ENCODE assay signal across 7 mouse cellular contexts in genomic region chr1:175693429-175693960, GRCm38 (mm10). TPM values are rescaled to one million over a fixed set of nuclear protein-coding genes. Genes with fewer than 3 reads are reported as not detected.
DNase-seq lines count a peak whose midpoint lies in the region; ATAC-seq and TF ChIP-seq lines count a peak whose summit lies in the region.

No protein-coding gene starts in this region.

- H3K4me1 ChIP-seq in CH12.LX (ENCODE audit: control insufficient read depth in 1 of 2, insufficient read depth in 2 of 2): peaks cover 5 to 27% of the 10 kb centered on the region in 2 experiments; a peak in 3 of 4 replicates
- no peaks in the 10 kb centered on the region for H3K4me1 ChIP-seq in embryonic facial prominence, embryonic 11.5 days (ENCODE audit: control insufficient read depth, insufficient read depth, low read length)
- peaks cover 24% of the 10 kb centered on the region for H3K4me1 ChIP-seq in hindbrain, embryonic 14.5 days (replicated peaks; ENCODE audit: control insufficient read depth, insufficient read depth, low read length)
- H3K4me1 ChIP-seq in liver, postnatal 0 days (ENCODE audit: insufficient read depth): peaks cover 18% of the 10 kb centered on the region
- peaks cover 3% of the 10 kb centered on the region; the same call in 1 of the 2 replicates for H3K4me1 ChIP-seq in stomach, embryonic 14.5 days (ENCODE audit: control insufficient read depth, insufficient read depth, low read length)

- H3K9me3 ChIP-seq in CH12.LX (replicated peaks; ENCODE audit: low read length): no peaks in the 10 kb centered on the region
- H3K9me3 ChIP-seq in embryonic facial prominence, embryonic 11.5 days (replicated peaks; ENCODE audit: control insufficient read depth, low read length): no peaks in the 10 kb centered on the region
- H3K9me3 ChIP-seq in hindbrain, embryonic 14.5 days (ENCODE audit: control insufficient read depth, low read length): no peaks in the 10 kb centered on the region
- H3K9me3 ChIP-seq in liver, postnatal 0 days (ENCODE audit: low read length): no peaks in the 10 kb centered on the region
- no peaks in the 10 kb centered on the region for H3K9me3 ChIP-seq in stomach, embryonic 14.5 days (ENCODE audit: control insufficient read depth, low read depth, low read length)

- no peak for ATAC-seq in embryonic facial prominence, embryonic 11.5 days (replicated peaks; ENCODE audit: insufficient number of reproducible peaks, low FRiP score, low TSS enrichment, low read depth)
- ATAC-seq in hindbrain, embryonic 14.5 days (ENCODE audit: low FRiP score): 0 out of 2 replicates have a peak, but pooled peaks have one; percentile 0
- no peak for ATAC-seq in liver, postnatal 0 days
- no peak for ATAC-seq in stomach, embryonic 14.5 days (ENCODE audit: insufficient number of reproducible peaks, insufficient read depth, low FRiP score, low read depth)

- no peak for TF ChIP-seq CTCF in CH12.LX (conservative IDR thresholded peaks at IDR 0.05 in 1 of 2, IDR thresholded peaks at IDR 0.05 in 1 of 2; ENCODE audit: low read depth in 2 of 2, low read length in 2 of 2)
- no peak for TF ChIP-seq CTCF in liver, postnatal 0 days (IDR thresholded peaks at IDR 0.05; ENCODE audit: low read depth)

- H3K9ac ChIP-seq in CH12.LX (ENCODE audit: insufficient read depth, low read depth): peak overlapping the region; percentile 13; the same call in 1 of the 2 replicates
- peak overlapping the region; percentile 18; the same call in 1 of the 2 replicates for H3K9ac ChIP-seq in embryonic facial prominence, embryonic 11.5 days (replicated peaks; ENCODE audit: low read length)
- H3K9ac ChIP-seq in hindbrain, embryonic 14.5 days: peak overlapping the region; percentile 1; the same call in 1 of the 2 replicates
- H3K9ac ChIP-seq in liver, postnatal 0 days (replicated peaks): peak overlapping the region; percentile 47; the same call in 1 of the 2 replicates
- no peak overlapping the region for H3K9ac ChIP-seq in stomach, embryonic 14.5 days (replicated peaks; ENCODE audit: low read depth, low read length)

- H3K4me3 ChIP-seq in CH12.LX (replicated peaks in 1 of 3; ENCODE audit: low read depth in 2 of 3, low read length in 2 of 3, poor library complexity in 1 of 3): peak overlapping the region in 2 of 3 experiments; percentile 48 to 55
- H3K4me3 ChIP-seq in embryonic facial prominence, embryonic 11.5 days (ENCODE audit: low read depth, low read length): peak overlapping the region; percentile 33
- H3K4me3 ChIP-seq in hindbrain, embryonic 14.5 days (replicated peaks; ENCODE audit: low read length): peak overlapping the region; percentile 58
- peak overlapping the region; percentile 82 for H3K4me3 ChIP-seq in liver, postnatal 0 days (ENCODE audit: low read depth, low read length)
- peak overlapping the region; percentile 80 for H3K4me3 ChIP-seq in stomach, embryonic 14.5 days (ENCODE audit: low read depth, low read length)

- dilution Hi-C loops in CH12.LX (cut with MboI; ENCODE audit: extremely low pct_ligation_motif_present, extremely low pct_unique_long_range_greater_than_20kb, low sequenced_read_pairs): no loop called here

- in situ Hi-C loops in CH12.LX (cut with MboI; ENCODE audit: low pct_ligation_motif_present, low pct_unique_long_range_greater_than_20kb, low sequenced_read_pairs): no loop called here

- 43% methylated on average over 12 of the region's 12 CpGs for WGBS in embryonic facial prominence, embryonic 11.5 days
- WGBS in hindbrain, embryonic 14.5 days: 47% methylated on average over 12 of the region's 12 CpGs
- 31% methylated on average over 12 of the region's 12 CpGs for WGBS in liver, postnatal 0 days (ENCODE audit: insufficient replicate concordance)
- 35% methylated on average over 12 of the region's 12 CpGs for WGBS in stomach, embryonic 14.5 days

- H3K27me3 ChIP-seq in CH12.LX (replicated peaks): no peaks in the 10 kb centered on the region
- no peaks in the 10 kb centered on the region for H3K27me3 ChIP-seq in embryonic facial prominence, embryonic 11.5 days (ENCODE audit: control insufficient read depth, insufficient read depth, low read length)
- H3K27me3 ChIP-seq in hindbrain, embryonic 14.5 days (ENCODE audit: control insufficient read depth, insufficient read depth, low read length): no peaks in the 10 kb centered on the region
- H3K27me3 ChIP-seq in liver, postnatal 0 days (ENCODE audit: insufficient read depth, low read length): no peaks in the 10 kb centered on the region
- H3K27me3 ChIP-seq in stomach, embryonic 14.5 days (ENCODE audit: control insufficient read depth, insufficient read depth, low read length): no peaks in the 10 kb centered on the region

- DNase-seq in B cell, adult 2 months: peak; percentile 38 to 40
- DNase-seq in CH12.LX (ENCODE audit: extremely low read depth): peak; percentile 28
- no peak for DNase-seq in embryonic facial prominence, embryonic 11.5 days (ENCODE audit: low spot score)
- DNase-seq in hindbrain, embryonic 14.5 days (ENCODE audit: low spot score): no peak
- DNase-seq in liver, postnatal 0 days: peak; percentile 16
- no peak for DNase-seq in adrenal gland, postnatal 14 days

- no peaks in the 10 kb centered on the region for H3K36me3 ChIP-seq in CH12.LX (replicated peaks in 1 of 2; ENCODE audit: control insufficient read depth in 1 of 2, insufficient read depth in 1 of 2, low read length in 1 of 2)
- H3K36me3 ChIP-seq in embryonic facial prominence, embryonic 11.5 days (replicated peaks; ENCODE audit: control insufficient read depth, insufficient read depth, low read depth, low read length): no peaks in the 10 kb centered on the region
- H3K36me3 ChIP-seq in hindbrain, embryonic 14.5 days (replicated peaks; ENCODE audit: control insufficient read depth, insufficient read depth): no peaks in the 10 kb centered on the region
- no peaks in the 10 kb centered on the region for H3K36me3 ChIP-seq in liver, postnatal 0 days (replicated peaks; ENCODE audit: insufficient read depth, low read length)
- no peaks in the 10 kb centered on the region for H3K36me3 ChIP-seq in stomach, embryonic 14.5 days (ENCODE audit: control insufficient read depth, insufficient read depth, low read length)

- no peak overlapping the region for H3K27ac ChIP-seq in CH12.LX (ENCODE audit: insufficient read depth, low read depth)
- no peak overlapping the region for H3K27ac ChIP-seq in embryonic facial prominence, embryonic 11.5 days (replicated peaks; ENCODE audit: low read depth, low read length)
- no peak overlapping the region for H3K27ac ChIP-seq in hindbrain, embryonic 14.5 days
- 0 out of 2 replicates have a peak overlapping the region, but pooled peaks have one; percentile 29 for H3K27ac ChIP-seq in liver, postnatal 0 days (ENCODE audit: low read depth)
- H3K27ac ChIP-seq in stomach, embryonic 14.5 days (ENCODE audit: low read length): peak overlapping the region; percentile 55; the same call in 1 of the 2 replicates

- H3K79me2 ChIP-seq in CH12.LX (replicated peaks; ENCODE audit: control insufficient read depth, extremely low read depth, insufficient read depth, poor library complexity, severe bottlenecking): no peaks in the 10 kb centered on the region

- TF ChIP-seq EP300 in CH12.LX (IDR thresholded peaks at IDR 0.05; ENCODE audit: low read length): no peak
- no peak for TF ChIP-seq EP300 in liver, postnatal 0 days (IDR thresholded peaks at IDR 0.05; ENCODE audit: low read depth)

- no peak for TF ChIP-seq RAD21 in CH12.LX (IDR thresholded peaks at IDR 0.05; ENCODE audit: low read depth, low read length)

- peak overlapping the region; percentile 65 for H3K4me2 ChIP-seq in CH12.LX (ENCODE audit: insufficient read depth, low read depth, poor library complexity, severe bottlenecking)
- H3K4me2 ChIP-seq in embryonic facial prominence, embryonic 11.5 days (ENCODE audit: low read depth, low read length): peak overlapping the region; percentile 41; the same call in 1 of the 2 replicates
- peak overlapping the region; percentile 79 for H3K4me2 ChIP-seq in hindbrain, embryonic 14.5 days (replicated peaks)
- H3K4me2 ChIP-seq in liver, postnatal 0 days (ENCODE audit: low read depth, low read length): peak overlapping the region; percentile 85
- peak overlapping the region; percentile 49 for H3K4me2 ChIP-seq in stomach, embryonic 14.5 days (replicated peaks; ENCODE audit: low read depth, low read length)

- TF ChIP-seq POLR2A in CH12.LX (IDR thresholded peaks at IDR 0.05; ENCODE audit: low read depth, low read length): no peak

TF ChIP-seq in CH12.LX, 34 proteins besides CTCF, POLR2A, EP300 and RAD21 (continues in another document):
- TF ChIP-seq ELF1 (IDR thresholded peaks at IDR 0.05; ENCODE audit: low read depth, low read length): no peak

RNA-seq across cellular contexts. Expression of gene Chml, which starts 0.8 kb away (rescaled TPM):
- total RNA-seq in CH12.LX (2012; rRNA removed) (3.3 and 4.1 TPM in 2 replicates), CH12.LX (2014; rRNA removed) (6.0 and 6.7 TPM in 2 replicates)
- polyA plus RNA-seq in CH12.LX (2012; ENCODE audit: insufficient read length, low read depth): 2.7 and 3.1 TPM in 2 replicates
- 5.1 and 5.4 TPM in 2 replicates for polyA plus RNA-seq in embryonic facial prominence, embryonic 11.5 days (2014; fragmentation: Nextera tagmentation; extraction: Ambion mirVana)
- polyA plus RNA-seq in hindbrain, embryonic 14.5 days (2014; fragmentation: Nextera tagmentation; extraction: Ambion mirVana): 5.9 and 6.2 TPM in 2 replicates
- 0.52 and 0.66 TPM in 2 replicates for polyA plus RNA-seq in liver, postnatal 0 days (2015; fragmentation: Nextera tagmentation; extraction: Ambion mirVana)
- 5.3 and 5.8 TPM in 2 replicates for polyA plus RNA-seq in stomach, embryonic 14.5 days (2014; fragmentation: Nextera tagmentation; extraction: Ambion mirVana)
- total RNA-seq in adrenal gland, postnatal 14 days (2021): 6.6 and 7.2 TPM in 2 replicates

RNA-seq across cellular contexts. Expression of gene Opn3, which starts 0.9 kb away (rescaled TPM):
- total RNA-seq in CH12.LX (2012; rRNA removed) (0.76 and 0.89 TPM in 2 replicates), CH12.LX (2014; rRNA removed) (1.5 and 1.6 TPM in 2 replicates)
- 2.6 and 2.9 TPM in 2 replicates for polyA plus RNA-seq in CH12.LX (2012; ENCODE audit: insufficient read length, low read depth)
- polyA plus RNA-seq in embryonic facial prominence, embryonic 11.5 days (2014; fragmentation: Nextera tagmentation; extraction: Ambion mirVana): 9.5 and 11.3 TPM in 2 replicates
- polyA plus RNA-seq in hindbrain, embryonic 14.5 days (2014; fragmentation: Nextera tagmentation; extraction: Ambion mirVana): 8.2 and 8.3 TPM in 2 replicates
- polyA plus RNA-seq in liver, postnatal 0 days (2015; fragmentation: Nextera tagmentation; extraction: Ambion mirVana): 1.3 and 1.6 TPM in 2 replicates
- 7.4 and 12.6 TPM in 2 replicates for polyA plus RNA-seq in stomach, embryonic 14.5 days (2014; fragmentation: Nextera tagmentation; extraction: Ambion mirVana)
- total RNA-seq in adrenal gland, postnatal 14 days (2021): 5.3 and 5.9 TPM in 2 replicates

RNA-seq across cellular contexts. Expression of gene Wdr64, which starts 4.9 kb away (rescaled TPM):
- not detected in 2 replicates for total RNA-seq in CH12.LX (2012; rRNA removed)
- total RNA-seq in CH12.LX (2014; rRNA removed): not detected in 2 replicates
- not detected in 2 replicates for polyA plus RNA-seq in CH12.LX (2012; ENCODE audit: insufficient read length, low read depth)
- not detected in 2 replicates for polyA plus RNA-seq in embryonic facial prominence, embryonic 11.5 days (2014; fragmentation: Nextera tagmentation; extraction: Ambion mirVana)
- polyA plus RNA-seq in hindbrain, embryonic 14.5 days (2014; fragmentation: Nextera tagmentation; extraction: Ambion mirVana): 0.09 TPM in 1 of 2 replicates, not detected in the other
- not detected in 2 replicates for polyA plus RNA-seq in liver, postnatal 0 days (2015; fragmentation: Nextera tagmentation; extraction: Ambion mirVana)
- polyA plus RNA-seq in stomach, embryonic 14.5 days (2014; fragmentation: Nextera tagmentation; extraction: Ambion mirVana): not detected in 2 replicates
- not detected in 2 replicates for total RNA-seq in adrenal gland, postnatal 14 days (2021)

Comparison
In these comparisons a context has a peak if more than half of its experiments do, and no peak if none do; other contexts are left out.
1. DNase-seq: peak in B cell, adult 2 months (2 of 2), CH12.LX (single experiment) and liver, postnatal 0 days (single experiment); none in embryonic facial prominence, embryonic 11.5 days (single experiment), hindbrain, embryonic 14.5 days (single experiment) and adrenal gland, postnatal 14 days (single experiment).
2. H3K27ac ChIP-seq: peak in liver, postnatal 0 days (single experiment) and stomach, embryonic 14.5 days (single experiment); none in CH12.LX (single experiment), embryonic facial prominence, embryonic 11.5 days (single experiment) and hindbrain, embryonic 14.5 days (single experiment).
3. Peak in every context shown above with its lines, with median percentiles within 50 percentile points of each other: H3K4me2 ChIP-seq and H3K4me3 ChIP-seq.